Mouse (Mus musculus): Measurements from ENCODE around the gene Olfr1284.

DNA sequence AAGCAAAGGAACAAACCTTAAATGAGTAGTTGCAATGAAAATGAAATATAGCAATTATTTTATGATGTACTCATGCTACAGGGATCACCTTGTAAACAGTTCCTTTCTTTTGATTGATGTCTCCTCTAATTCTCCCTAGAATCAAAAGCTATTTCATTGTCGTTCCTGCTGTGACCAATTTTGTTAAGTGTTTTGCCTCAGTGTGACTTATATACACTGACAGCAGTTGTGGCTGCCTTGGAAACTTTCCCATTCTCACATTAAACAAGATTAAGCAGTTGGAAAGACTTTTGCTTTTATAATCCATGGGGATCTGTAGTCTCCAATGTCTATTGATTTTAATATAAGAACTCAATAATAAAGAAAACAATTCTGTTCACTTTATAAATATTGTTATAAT lies 47.6 kb downstream of the Olfr1284 start, which contains the start of gene Olfr1286:
- no peak for TF ChIP-seq CTCF (IDR thresholded peaks at IDR 0.05 in 2 of 3, conservative IDR thresholded peaks at IDR 0.05 in 1 of 3; ENCODE audit: control insufficient read depth in 1 of 3, insufficient read depth in 1 of 3, low read depth in 2 of 3, low read length in 3 of 3, poor library complexity in 1 of 3, severe bottlenecking in 1 of 3)
- TF ChIP-seq KAT2A (conservative IDR thresholded peaks at IDR 0.05; ENCODE audit: low read depth, low read length) = no peak
- TF ChIP-seq POLR2A (IDR thresholded peaks at IDR 0.05; ENCODE audit: control insufficient read depth in 1 of 2, insufficient read depth in 1 of 2, low read depth in 1 of 2, low read length in 2 of 2, poor library complexity in 1 of 2) = no peak
- no peak for TF ChIP-seq NRF1 (IDR thresholded peaks at IDR 0.05; ENCODE audit: insufficient read depth, low read depth, low read length, poor library complexity, severe bottlenecking)
- TF ChIP-seq TBP (IDR thresholded peaks at IDR 0.05; ENCODE audit: low read depth, low read length) = no peak
- no peak for TF ChIP-seq EP300 (IDR thresholded peaks at IDR 0.05; ENCODE audit: low read depth in 1 of 2, low read length in 2 of 2)
- no peak for TF ChIP-seq POLR2AphosphoS2 (IDR thresholded peaks at IDR 0.05; ENCODE audit: low read length)
- TF ChIP-seq MAX (IDR thresholded peaks at IDR 0.05; ENCODE audit: low read length) = no peak

Measured in MEL (cell line).